Mouse (Mus musculus) T-helper 17 cell (primary cell): Measurements from ENCODE around the gene Dnajb9.
"Not testable (repeated sequence)": the region's sequence is repeated elsewhere in the genome, so short reads cannot be mapped to it uniquely, and the experiment has no call there.

Experiments
- in situ Hi-C, 2 experiments: fragments of 300-600 bp; cut with MboI, MseI; formaldehyde crosslinking; loops; 1 replicate in 1 of 2; 2 replicates in 1 of 2; pipeline ENCODE4 v1.15.1; 2025; ENCODE audit warnings: high pct_unique_total_duplicates in 2 of 2

The Dnajb9 gene

DNA sequence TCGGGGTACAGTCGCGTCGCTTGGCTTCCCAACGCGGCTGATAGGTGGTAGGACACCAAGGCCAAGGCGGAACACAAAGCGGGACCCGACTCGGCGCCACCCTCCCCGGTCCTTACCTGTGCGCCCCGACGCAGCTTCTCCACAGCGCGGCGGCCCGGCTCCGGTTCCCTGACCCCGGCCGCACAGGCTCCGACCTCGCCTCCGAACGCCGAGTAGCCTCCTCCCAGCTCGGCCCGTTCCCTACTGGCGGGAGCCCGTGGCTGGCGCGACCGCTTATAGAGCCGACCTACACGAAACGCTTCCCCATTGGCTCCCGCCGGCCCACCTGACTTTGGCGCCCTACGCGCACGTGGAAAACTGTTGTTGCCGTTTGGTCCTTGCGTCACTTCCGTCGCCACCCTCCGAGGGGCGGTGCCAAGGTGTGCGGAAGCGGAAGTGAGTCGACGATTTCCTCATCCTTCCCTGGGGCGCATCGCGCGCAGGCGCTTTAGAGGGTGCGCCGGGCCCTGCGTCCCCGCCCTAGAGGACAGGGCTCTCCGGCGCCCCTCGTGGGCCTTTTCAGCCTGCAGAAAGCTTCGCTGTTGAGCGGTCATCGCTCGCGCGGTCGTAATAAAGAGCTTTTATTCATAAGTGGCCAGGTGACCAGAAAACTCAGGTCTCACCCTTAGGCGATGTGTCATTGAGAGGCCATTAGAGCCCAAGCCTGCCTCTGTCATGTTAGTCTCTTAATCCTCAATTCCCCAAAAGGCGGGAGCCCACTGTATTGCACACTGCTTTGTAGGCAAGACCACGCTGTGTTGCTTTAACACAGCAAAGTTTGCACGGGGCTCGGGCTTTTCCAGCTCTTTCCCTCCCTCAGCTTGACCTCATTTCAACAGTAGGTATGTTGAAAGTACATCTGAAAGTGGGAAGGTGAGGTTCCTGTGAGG lies at the start of gene Dnajb9:
Dnajb9 (minus strand) TSS at position 503 of the 929 bp plus-strand sequence.
- in situ Hi-C loops = loop anchor here in 1 of 2 experiments (5.0 kb wide), 1 partner anchor 67 kb away; no protein-coding TSS in a partner anchor

GRCm38 (mm10) chr12:44248309-44248977 lies 38.3 kb upstream of the Dnajb9 start:
- in situ Hi-C loops = no loop called here

DNA sequence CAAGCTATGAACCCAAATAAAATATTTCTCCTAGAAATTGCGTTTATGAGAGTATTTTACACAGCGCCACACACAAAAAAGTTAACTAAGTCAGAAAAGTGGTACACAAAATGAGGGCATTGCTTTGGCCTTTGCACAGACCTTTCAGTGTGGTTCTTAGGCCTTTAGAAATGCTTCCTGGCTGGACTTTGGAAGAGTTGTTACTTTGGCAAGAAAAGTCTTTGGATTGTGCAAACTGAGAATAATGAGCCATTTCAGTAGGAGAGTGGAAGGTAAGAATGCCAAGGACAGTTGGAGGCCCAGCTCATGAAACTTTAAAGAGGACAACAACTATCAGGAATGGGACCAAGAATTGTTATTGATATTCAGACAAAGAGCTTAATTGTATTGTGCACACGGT lies 35.6 kb upstream of the Dnajb9 start:
- in situ Hi-C loops = no loop called here

GRCm38 (mm10) chr12:44242407-44242806 lies 32.3 kb upstream of the Dnajb9 start:
- in situ Hi-C loops = no loop called here

GRCm38 (mm10) chr12:44241090-44241489 lies 31.0 kb upstream of the Dnajb9 start:
- in situ Hi-C loops = no loop called here

DNA sequence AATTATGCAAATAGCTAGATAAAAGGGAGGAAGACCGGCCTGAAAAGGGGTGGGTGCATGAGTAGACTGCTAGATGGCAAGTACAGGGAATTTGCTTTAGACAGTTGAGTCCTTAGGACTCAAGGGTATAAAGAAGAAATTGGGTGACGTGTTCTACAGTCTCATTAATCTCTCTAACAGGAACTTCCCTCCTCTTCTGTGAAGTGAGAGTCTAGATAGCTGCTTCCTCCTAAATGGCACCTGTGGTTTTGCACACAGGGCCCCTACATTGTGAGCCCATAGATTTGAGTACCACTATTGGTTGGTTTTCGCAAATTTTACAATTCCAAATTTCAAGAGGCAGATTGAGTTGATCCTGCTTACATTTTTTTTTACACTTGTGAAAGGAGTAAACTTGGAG lies 14.5 kb upstream of the Dnajb9 start:
- in situ Hi-C loops = loop anchor here in 1 of 2 experiments (5.0 kb wide), 1 partner anchor 53 kb away; no protein-coding TSS in a partner anchor

DNA sequence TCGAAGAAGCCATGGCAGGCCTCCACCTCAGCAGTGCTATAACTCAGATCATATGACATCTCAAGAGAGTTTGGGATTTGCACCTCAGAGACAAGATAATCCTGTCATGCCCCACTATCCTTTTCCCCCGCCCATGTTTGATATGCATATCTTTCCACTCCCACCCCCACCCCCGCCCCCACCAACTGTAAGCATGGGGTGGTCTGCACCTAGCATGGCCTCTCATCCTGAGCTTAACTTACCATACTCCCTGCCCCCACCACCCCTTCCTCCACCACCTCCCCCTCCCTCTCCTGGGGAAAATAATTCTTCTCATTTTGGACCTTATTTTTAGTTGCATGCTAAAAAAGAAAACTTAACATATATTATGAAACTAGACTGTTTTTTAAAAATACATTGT lies 12.9 kb upstream of the Dnajb9 start:
- in situ Hi-C loops = no loop called here

DNA sequence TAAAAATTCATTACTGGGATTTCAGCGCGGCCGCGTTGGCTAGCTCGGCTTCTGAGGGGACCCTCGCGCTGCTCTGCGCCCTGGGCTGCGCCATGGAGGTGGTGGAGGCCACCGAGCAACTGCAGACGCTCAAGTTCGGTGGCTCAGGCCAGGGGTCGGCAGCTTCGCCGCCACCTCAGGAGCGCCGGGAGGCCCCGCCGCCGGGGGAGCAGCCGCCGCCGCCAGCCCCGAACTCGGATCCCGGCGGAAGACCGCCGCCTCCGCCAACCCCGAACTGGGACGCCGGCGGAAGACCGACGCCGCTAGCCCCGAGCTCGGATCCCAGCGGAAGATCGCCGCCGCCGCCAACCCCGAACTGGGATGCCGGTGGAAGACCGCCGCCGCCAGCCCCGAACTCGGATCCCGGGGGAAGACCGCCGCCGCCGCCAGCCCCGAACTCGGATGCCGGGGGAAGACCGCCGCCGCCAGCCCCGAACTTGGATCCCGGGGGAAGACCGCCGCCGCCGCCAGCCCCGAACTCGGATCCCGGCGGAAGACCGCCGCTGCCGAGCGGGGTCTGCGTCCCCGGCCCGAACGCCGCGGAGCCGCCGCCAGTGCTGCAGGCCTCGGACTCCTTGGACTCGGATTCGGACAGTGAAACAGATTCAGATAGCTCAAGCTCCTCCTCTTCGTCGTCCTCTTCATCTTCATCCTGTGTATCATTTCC lies 11.7 kb upstream of the Dnajb9 start:
- in situ Hi-C loops = no loop called here

GRCm38 (mm10) chr12:44221070-44221469 lies 10.9 kb upstream of the Dnajb9 start, which contains the start of gene Pnpla8:
Pnpla8 (plus strand) TSS chr12:44221370.
- in situ Hi-C loops = not testable (repeated sequence)

DNA sequence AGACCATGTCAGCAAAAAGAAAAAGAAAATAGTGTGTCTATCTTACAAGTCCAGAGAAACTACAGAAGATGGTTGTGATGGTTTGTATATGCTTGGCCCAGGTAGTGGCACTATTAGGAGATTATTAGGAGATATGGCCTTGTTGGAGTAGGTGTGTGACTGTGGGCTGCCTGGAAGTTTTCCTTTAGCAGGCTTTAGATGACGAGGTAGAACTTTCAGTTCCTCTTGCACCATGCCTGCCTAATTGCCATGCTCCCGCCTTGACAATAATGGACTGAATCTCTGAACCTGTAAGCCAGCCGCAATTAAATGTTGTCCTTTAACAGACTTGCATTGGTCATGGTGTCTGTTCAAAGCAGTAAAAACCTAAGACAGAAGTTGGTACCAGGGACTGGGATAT lies 1.4 kb upstream of the Dnajb9 start:
- in situ Hi-C loops = loop anchor here in 1 of 2 experiments (5.0 kb wide), 1 partner anchor 66 kb away; no protein-coding TSS in a partner anchor

GRCm38 (mm10) chr12:44209141-44209823 lies 844 bp downstream of the Dnajb9 start:
- in situ Hi-C loops = no loop called here

DNA sequence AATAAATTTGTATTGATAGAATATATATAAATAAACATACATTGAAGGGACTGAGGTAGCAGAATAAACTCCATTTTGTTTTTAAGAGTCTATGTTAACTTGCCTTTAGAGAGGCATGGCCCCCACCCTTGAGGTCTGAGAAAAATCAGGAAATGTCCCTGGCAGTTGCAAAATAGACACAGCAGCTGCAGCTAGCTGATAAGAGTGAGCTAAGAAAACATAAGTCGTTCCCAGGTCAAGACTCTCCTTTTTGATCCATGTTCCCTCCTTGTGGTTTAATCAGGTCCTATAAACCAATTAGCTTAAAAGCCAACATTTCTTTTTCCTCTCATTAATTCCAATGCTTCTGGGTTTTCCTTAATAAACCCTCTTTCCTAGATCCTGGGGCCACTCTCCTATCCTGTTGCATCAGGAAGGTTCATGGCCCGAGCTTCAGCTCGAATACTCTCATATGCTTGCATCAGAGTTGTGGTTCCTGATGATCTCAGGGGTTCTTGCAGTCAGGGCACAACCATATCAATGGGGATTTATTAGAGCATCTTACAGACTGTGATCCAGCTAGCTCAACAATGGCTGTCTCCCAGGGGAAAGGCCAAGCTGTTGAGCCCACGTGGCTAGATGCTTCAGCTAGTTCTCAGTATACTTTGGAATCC lies 12.1 kb downstream of the Dnajb9 start:
- in situ Hi-C loops = no loop called here

DNA sequence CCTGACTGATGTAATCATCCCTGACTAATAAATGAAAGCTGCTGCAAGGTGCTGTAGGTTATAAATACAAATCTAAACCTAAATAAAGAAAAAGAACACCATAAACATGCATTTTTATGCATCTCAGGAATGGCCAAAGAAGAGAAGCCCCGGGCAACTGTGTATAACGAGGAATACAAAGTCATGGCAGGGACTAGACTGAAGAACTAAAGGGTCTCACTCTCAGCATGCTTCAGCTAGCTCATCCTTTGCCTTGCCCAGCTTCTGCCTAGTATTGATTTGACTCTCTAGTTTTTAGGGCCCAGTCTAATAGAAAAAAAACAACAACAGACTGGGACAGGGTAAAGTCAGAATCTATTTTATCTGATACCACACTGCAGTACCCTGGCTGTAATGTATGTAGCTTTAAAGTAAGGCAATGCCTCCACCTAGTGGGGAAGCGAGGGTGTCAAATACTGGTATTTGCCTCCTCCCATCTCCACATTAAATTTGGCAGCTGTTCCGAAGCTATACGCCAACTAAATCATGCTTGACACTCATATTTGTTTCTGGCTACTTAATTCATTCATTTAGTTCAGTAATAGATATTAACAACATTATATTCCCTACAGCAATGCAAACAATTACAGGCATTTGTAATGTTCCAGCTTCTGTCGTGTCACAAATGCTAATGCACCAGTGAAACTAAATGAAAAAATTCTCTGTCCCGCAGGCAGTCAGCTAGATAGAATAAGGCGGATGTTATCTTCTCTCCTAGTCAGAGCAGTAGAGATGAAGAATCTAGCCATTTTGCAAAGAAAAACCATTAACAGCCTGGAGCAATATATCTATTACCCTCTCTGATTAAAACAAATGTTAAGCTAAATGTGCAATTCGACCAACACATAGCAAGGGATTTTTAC lies 28.8 kb downstream of the Dnajb9 start:
- in situ Hi-C loops = no loop called here

DNA sequence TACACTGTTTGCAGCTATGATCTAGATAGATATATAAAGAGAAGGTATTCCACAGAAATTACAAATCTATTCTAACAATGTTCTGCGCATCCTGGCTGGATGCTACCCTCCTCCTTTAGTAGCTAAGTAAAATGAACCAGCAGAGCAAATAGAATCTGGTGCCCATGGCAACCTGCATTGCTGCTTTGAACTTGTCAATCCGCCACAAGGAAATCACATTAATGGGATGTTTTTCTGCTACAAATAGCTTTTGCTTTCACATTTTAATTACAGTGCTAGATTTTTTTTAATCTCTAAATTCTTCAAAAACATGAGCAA lies 33.1 kb downstream of the Dnajb9 start:
- in situ Hi-C loops = no loop called here

DNA sequence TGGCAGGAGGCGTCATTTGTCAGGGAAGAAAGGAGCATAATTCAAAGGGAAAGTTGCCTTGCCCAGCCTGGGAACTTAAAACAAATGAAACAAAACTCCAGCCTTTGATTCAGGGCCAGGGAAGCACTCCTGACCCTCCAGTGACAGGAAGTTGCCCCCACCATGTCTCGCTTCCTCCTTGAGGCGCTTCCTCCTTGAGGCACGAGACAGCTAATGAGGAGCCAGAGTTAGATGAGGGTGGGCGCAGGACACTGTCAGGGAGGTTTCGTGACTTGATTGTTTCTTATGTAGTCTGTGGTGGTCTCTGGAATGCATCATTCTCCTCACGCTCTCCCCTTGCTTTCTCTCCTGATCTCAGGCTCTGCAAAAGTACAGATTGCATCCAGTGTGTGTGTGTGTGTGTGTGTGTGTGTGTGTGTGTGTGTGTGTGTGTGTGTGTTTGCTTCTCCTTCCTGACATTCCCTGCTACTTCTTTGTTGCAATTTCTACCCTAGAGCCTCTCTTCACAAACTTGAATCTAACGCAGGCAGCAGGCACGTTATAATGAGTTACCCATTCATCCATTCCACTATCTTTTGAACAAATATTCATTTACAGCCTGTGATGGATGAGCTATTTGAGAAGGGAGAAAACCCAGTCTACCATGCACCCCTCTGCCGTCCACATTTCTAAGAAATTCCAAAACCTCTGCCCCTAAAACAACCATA lies 33.6 kb downstream of the Dnajb9 start:
- in situ Hi-C loops = no loop called here

DNA sequence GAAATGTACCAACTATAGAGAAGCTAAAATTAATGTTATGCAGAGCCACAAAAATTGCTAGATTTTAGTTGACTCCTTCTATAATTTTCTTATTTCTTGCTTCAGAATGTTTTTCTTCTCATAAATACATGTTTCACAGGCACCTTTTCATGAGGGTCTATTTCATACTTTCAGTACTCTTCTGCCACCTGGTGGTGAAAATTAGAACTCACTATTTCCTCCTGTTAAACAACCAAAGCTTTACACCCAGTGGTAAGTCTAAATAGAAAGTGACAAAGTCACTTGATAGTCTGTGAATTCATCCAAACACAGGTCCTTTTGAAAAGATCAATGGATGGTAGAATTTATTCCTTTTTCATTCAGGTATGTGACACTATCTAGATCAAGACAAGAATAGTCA lies 43.2 kb downstream of the Dnajb9 start:
- in situ Hi-C loops = no loop called here

DNA sequence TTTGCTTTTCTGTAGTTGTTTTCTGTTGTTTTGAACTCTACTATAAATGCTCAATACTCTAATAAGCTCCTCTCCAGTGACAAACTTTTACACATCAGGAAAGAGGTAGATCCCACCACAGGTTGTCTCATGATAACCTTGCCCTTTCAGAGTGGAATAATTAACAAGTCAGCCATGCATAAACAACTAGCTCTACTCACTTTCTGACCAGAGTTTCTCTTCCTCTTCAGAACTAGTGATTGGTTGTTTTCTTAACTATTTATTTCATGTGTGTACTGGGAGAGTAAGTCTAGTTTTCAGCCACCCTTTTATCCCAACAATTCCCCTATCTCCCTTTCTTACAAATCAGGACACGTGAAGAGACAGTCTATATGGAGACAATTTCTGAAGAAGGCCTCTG lies 50.8 kb downstream of the Dnajb9 start:
- in situ Hi-C loops = no loop called here
